Mouse (Mus musculus): ENCODE results near the gene Cited1. TPM values are rescaled to one million over a fixed set of nuclear protein-coding genes. Genes with fewer than 3 reads are reported as not detected.
A peak's percentile ranks its signal among the peaks of the same experiment; 100 is the strongest.
"Not testable (repeated sequence)": the region's sequence is repeated elsewhere in the genome, so short reads cannot be mapped to it uniquely, and the experiment has no call there.

Cited1 gene
- polyA plus RNA-seq, 1 experiment, result 9.5 TPM

- no peaks in the 10 kb centered on the region for H3K9me3 ChIP-seq (replicated peaks; ENCODE audit: control insufficient read depth, insufficient read depth, low read length, poor library complexity, severe bottlenecking)
- H3K27ac ChIP-seq (ENCODE audit: insufficient read depth, low read length), result no peak overlapping the region
- peaks cover 22% of the 10 kb centered on the region for H3K27me3 ChIP-seq (ENCODE audit: control insufficient read depth, insufficient read depth, low read length, poor library complexity, severe bottlenecking)
- no peak for TF ChIP-seq POLR2A (IDR thresholded peaks at IDR 0.05; ENCODE audit: insufficient read depth, low read length)
- TF ChIP-seq EP300 (IDR thresholded peaks at IDR 0.05; ENCODE audit: insufficient read depth, low read depth, low read length), result no peak
- no peak for TF ChIP-seq CTCF (IDR thresholded peaks at IDR 0.05; ENCODE audit: low read depth, low read length)
- peak overlapping the region; percentile 77 for H3K4me3 ChIP-seq (ENCODE audit: low read depth, low read length)
- peak overlapping the region; percentile 63 for H3K9ac ChIP-seq (ENCODE audit: low read depth, poor library complexity, severe bottlenecking)
- no peaks in the 10 kb centered on the region for H3K36me3 ChIP-seq (ENCODE audit: control insufficient read depth, insufficient read depth, low read length, poor library complexity, severe bottlenecking)
- H3K4me1 ChIP-seq (ENCODE audit: control insufficient read depth, insufficient read depth, low read length), result no peaks in the 10 kb centered on the region
Measured at GRCm38 (mm10) chrX:102251221-102251936, 602 bp downstream of the Cited1 start.

GRCm38 (mm10) chrX:102250891-102251170 lies 1.1 kb downstream of the Cited1 start:
- TF ChIP-seq POLR2A (IDR thresholded peaks at IDR 0.05; ENCODE audit: insufficient read depth, low read length) (no peak), EP300 (IDR thresholded peaks at IDR 0.05; ENCODE audit: insufficient read depth, low read depth, low read length) (no peak), CTCF (IDR thresholded peaks at IDR 0.05; ENCODE audit: low read depth, low read length) (no peak)
- Histone ChIP-seq H3K27me3 (ENCODE audit: control insufficient read depth, insufficient read depth, low read length, poor library complexity, severe bottlenecking) (peaks cover 22% of the 10 kb centered on the region), H3K27ac (ENCODE audit: insufficient read depth, low read length) (no peak overlapping the region), H3K36me3 (ENCODE audit: control insufficient read depth, insufficient read depth, low read length, poor library complexity, severe bottlenecking) (no peaks in the 10 kb centered on the region), H3K4me1 (ENCODE audit: control insufficient read depth, insufficient read depth, low read length) (no peaks in the 10 kb centered on the region), H3K9ac (ENCODE audit: low read depth, poor library complexity, severe bottlenecking) (peak overlapping the region; percentile 63), H3K9me3 (replicated peaks; ENCODE audit: control insufficient read depth, insufficient read depth, low read length, poor library complexity, severe bottlenecking) (no peaks in the 10 kb centered on the region), H3K4me3 (ENCODE audit: low read depth, low read length) (peak overlapping the region; percentile 77)

GRCm38 (mm10) chrX:102250150-102250890 lies 1.7 kb downstream of the Cited1 start:
- no peak overlapping the region for H3K27ac ChIP-seq (ENCODE audit: insufficient read depth, low read length)
- TF ChIP-seq EP300 (IDR thresholded peaks at IDR 0.05; ENCODE audit: insufficient read depth, low read depth, low read length) (no peak), POLR2A (IDR thresholded peaks at IDR 0.05; ENCODE audit: insufficient read depth, low read length) (no peak), CTCF (IDR thresholded peaks at IDR 0.05; ENCODE audit: low read depth, low read length) (no peak)
- peak overlapping the region; percentile 77 for H3K4me3 ChIP-seq (ENCODE audit: low read depth, low read length)
- no peaks in the 10 kb centered on the region for H3K4me1 ChIP-seq (ENCODE audit: control insufficient read depth, insufficient read depth, low read length)
- H3K27me3 ChIP-seq (ENCODE audit: control insufficient read depth, insufficient read depth, low read length, poor library complexity, severe bottlenecking), result peaks cover 22% of the 10 kb centered on the region
- H3K36me3 ChIP-seq (ENCODE audit: control insufficient read depth, insufficient read depth, low read length, poor library complexity, severe bottlenecking), result no peaks in the 10 kb centered on the region
- H3K9ac ChIP-seq (ENCODE audit: low read depth, poor library complexity, severe bottlenecking), result peak overlapping the region; percentile 63
- H3K9me3 ChIP-seq (replicated peaks; ENCODE audit: control insufficient read depth, insufficient read depth, low read length, poor library complexity, severe bottlenecking), result no peaks in the 10 kb centered on the region

- Histone ChIP-seq H3K4me3 (ENCODE audit: low read depth, low read length) (no peak overlapping the region), H3K27ac (ENCODE audit: insufficient read depth, low read length) (no peak overlapping the region), H3K9ac (ENCODE audit: low read depth, poor library complexity, severe bottlenecking) (no peak overlapping the region), H3K36me3 (ENCODE audit: control insufficient read depth, insufficient read depth, low read length, poor library complexity, severe bottlenecking) (no peaks in the 10 kb centered on the region), H3K9me3 (replicated peaks; ENCODE audit: control insufficient read depth, insufficient read depth, low read length, poor library complexity, severe bottlenecking) (no peaks in the 10 kb centered on the region), H3K27me3 (ENCODE audit: control insufficient read depth, insufficient read depth, low read length, poor library complexity, severe bottlenecking) (peaks cover 4% of the 10 kb centered on the region), H3K4me1 (ENCODE audit: control insufficient read depth, insufficient read depth, low read length) (no peaks in the 10 kb centered on the region)
- no peak for TF ChIP-seq POLR2A (IDR thresholded peaks at IDR 0.05; ENCODE audit: insufficient read depth, low read length)
- peak; percentile 23 for TF ChIP-seq CTCF (IDR thresholded peaks at IDR 0.05; ENCODE audit: low read depth, low read length)
Measured at GRCm38 (mm10) chrX:102244334-102244733, 7.6 kb downstream of the Cited1 start.

GRCm38 (mm10) chrX:102219126-102219525 lies 32.9 kb downstream of the Cited1 start:
- H3K9me3 ChIP-seq (replicated peaks; ENCODE audit: control insufficient read depth, insufficient read depth, low read length, poor library complexity, severe bottlenecking), result no peaks in the 10 kb centered on the region
- H3K36me3 ChIP-seq (ENCODE audit: control insufficient read depth, insufficient read depth, low read length, poor library complexity, severe bottlenecking), result no peaks in the 10 kb centered on the region
- no peak overlapping the region for H3K9ac ChIP-seq (ENCODE audit: low read depth, poor library complexity, severe bottlenecking)
- H3K27ac ChIP-seq (ENCODE audit: insufficient read depth, low read length), result no peak overlapping the region
- H3K27me3 ChIP-seq (ENCODE audit: control insufficient read depth, insufficient read depth, low read length, poor library complexity, severe bottlenecking), result no peaks in the 10 kb centered on the region
- no peaks in the 10 kb centered on the region for H3K4me1 ChIP-seq (ENCODE audit: control insufficient read depth, insufficient read depth, low read length)
- TF ChIP-seq POLR2A (IDR thresholded peaks at IDR 0.05; ENCODE audit: insufficient read depth, low read length), result no peak
- TF ChIP-seq CTCF (IDR thresholded peaks at IDR 0.05; ENCODE audit: low read depth, low read length), result peak; percentile 55
- no peak overlapping the region for H3K4me3 ChIP-seq (ENCODE audit: low read depth, low read length)

- H3K27me3 ChIP-seq (ENCODE audit: control insufficient read depth, insufficient read depth, low read length, poor library complexity, severe bottlenecking); H3K36me3 ChIP-seq (ENCODE audit: control insufficient read depth, insufficient read depth, low read length, poor library complexity, severe bottlenecking); H3K9ac ChIP-seq (ENCODE audit: low read depth, poor library complexity, severe bottlenecking); H3K4me3 ChIP-seq (ENCODE audit: low read depth, low read length); H3K9me3 ChIP-seq (replicated peaks; ENCODE audit: control insufficient read depth, insufficient read depth, low read length, poor library complexity, severe bottlenecking); H3K27ac ChIP-seq (ENCODE audit: insufficient read depth, low read length); H3K4me1 ChIP-seq (ENCODE audit: control insufficient read depth, insufficient read depth, low read length): not testable (repeated sequence)
- TF ChIP-seq CTCF (IDR thresholded peaks at IDR 0.05; ENCODE audit: low read depth, low read length), result peak; percentile 14
Measured at GRCm38 (mm10) chrX:102215356-102215755, 36.6 kb downstream of the Cited1 start.

Other genes with a start within 250 kb of the Cited1 start
- gene Rtl5, start 180.9 kb downstream of the Cited1 start, polyA plus RNA-seq (2011; ENCODE audit: insufficient read depth, insufficient read length, low read depth, missing spikeins), result 1.0 TPM in 1 of 2 replicates, not detected in the other
- 44.6 and 44.9 TPM in 2 replicates for gene Pin4, start 132.7 kb downstream of the Cited1 start, polyA plus RNA-seq (2011; ENCODE audit: insufficient read depth, insufficient read length, low read depth, missing spikeins)
- 22.3 and 23.1 TPM in 2 replicates for gene Ercc6l, start 95.1 kb downstream of the Cited1 start, polyA plus RNA-seq (2011; ENCODE audit: insufficient read depth, insufficient read length, low read depth, missing spikeins)
- gene Rps4x, start 62.8 kb downstream of the Cited1 start, polyA plus RNA-seq (2011; ENCODE audit: insufficient read depth, insufficient read length, low read depth, missing spikeins), result 2,517 and 2,552 TPM in 2 replicates